Mouse (Mus musculus) cortical plate, adult 2 months (tissue): ENCODE measurements around the gene Sart3.

Experiments used
- CTCF ChIP-seq: fragments of 200-500 bp; IDR thresholded peaks from 2 replicates; pipeline ENCODE4 v1.5.1; 2011; ENCODE audit warnings: mild to moderate bottlenecking, control low read depth, low read length; ENCODE audit not compliant: insufficient read depth; ENCODE audit errors: extremely low read depth
- POLR2A ChIP-seq: fragments of 200-500 bp; IDR thresholded peaks from 2 replicates; pipeline ENCODE4 v1.6.1; 2011; ENCODE audit warnings: mild to moderate bottlenecking, low read length, control low read depth; ENCODE audit not compliant: insufficient read depth; ENCODE audit errors: extremely low read depth

DNA sequence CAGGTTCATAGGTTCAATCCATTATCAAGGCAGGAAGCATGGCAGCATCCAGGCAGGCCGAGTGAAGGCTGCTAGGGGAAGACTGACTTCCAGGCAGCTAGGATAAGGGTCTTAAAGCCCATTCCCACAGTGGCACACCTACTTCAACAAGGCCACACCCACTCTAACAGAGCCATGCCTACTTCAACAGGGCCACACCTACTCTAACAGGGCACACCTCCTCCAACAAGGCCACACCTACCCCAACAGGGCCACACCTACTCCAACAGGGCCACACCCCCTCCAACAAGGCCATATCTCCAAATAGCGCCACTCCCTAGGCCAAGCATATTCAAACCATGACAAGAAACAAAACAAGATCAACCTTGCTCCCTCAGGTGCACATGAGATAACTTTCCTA is 59.4 kb downstream of the Sart3 start:
- TF ChIP-seq CTCF: no peak
- no peak for TF ChIP-seq POLR2A
